Mouse (Mus musculus) heart, adult 2 months (tissue): ENCODE measurements at regions not wholly inside any gene's neighbourhood (a gene's known extent, or its start where the extent isn't known, plus 50 kb on each side); places are given as distances from the start of the nearest gene placed in this dataset.

Source experiments
- CTCF ChIP-seq: fragments of 200-600 bp; IDR thresholded peaks from 2 replicates; pipeline ENCODE4 v1.8.1; 2022; ENCODE audit warnings: antibody characterized with exemption, mild to moderate bottlenecking, moderate library complexity
- EP300 ChIP-seq: fragments of 200-500 bp; IDR thresholded peaks from 2 replicates; pipeline ENCODE4 v1.6.1; 2011; ENCODE audit warnings: low read depth, low read length, control low read depth; ENCODE audit not compliant: insufficient read depth

DNA sequence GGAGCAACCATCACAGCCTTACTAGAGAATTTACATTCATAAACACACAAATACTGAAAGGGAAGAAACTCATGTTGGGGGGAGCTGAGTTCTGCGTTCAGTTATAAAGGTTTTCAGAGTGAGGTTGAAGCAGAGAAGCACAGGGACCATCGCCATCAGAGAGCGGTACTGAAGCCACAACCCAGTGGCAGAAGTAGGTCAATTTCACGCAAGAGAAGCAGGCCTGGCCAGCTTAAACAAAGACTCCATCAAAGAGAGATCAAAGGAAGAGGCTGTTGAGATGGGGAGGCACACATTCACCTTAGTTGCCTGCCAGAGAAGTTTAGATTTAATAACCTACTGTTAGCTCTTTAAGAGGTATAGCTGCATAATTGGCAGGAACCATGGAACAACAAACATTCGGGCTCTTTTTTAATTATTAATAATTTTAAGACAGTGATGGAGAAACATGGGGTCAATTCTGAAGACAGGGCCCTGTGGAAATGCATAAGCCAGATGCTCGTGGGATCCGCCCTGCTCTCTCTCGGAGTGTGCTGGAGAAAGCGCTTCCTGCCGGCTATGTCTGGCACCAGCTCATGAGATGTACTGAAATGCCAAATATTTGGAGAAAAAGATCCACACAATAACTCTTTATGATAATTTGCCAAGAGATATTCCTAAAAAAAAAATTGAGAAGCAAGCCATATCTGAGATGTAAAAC is 119.8 kb upstream of the Creb1 start:
- TF ChIP-seq CTCF (peak; percentile 30), EP300 (no peak)
